Mouse (Mus musculus): Measurements from ENCODE around the gene Cdk19.

GRCm38 (mm10) chr10:40516421-40516820 lies 177.1 kb downstream of the Cdk19 start:
- no peak for TF ChIP-seq GATA1 (IDR thresholded peaks at IDR 0.05; ENCODE audit: low read length)
- TF ChIP-seq TAL1 (IDR thresholded peaks at IDR 0.05; ENCODE audit: low read length): no peak

Data from erythroblast, embryonic 14.5 days (primary cell).